Mouse (Mus musculus): ENCODE data around the gene Hsf5.

Hsf5 gene

DNA sequence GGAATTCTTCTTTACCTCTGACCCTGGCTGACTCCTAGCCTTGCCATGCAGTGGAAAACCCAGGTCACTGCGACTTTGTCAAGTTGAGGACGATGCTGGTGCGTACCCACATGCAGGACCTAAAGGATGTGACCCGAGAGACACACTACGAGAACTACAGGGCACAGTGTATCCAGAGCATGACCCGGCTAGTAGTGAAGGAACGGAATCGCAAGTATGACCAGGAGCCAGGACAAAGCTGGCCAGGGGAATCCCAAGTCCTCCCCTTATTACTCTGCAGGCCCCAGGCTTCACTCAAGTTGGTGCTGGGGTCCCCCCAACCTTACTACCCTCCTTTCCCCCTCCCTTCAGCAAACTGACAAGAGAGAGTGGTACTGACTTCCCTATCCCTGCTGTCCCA lies 27.4 kb upstream of the Hsf5 start:
- no peak for DNase-seq (ENCODE audit: low read depth in 1 of 2, low spot score in 2 of 2)

DNA sequence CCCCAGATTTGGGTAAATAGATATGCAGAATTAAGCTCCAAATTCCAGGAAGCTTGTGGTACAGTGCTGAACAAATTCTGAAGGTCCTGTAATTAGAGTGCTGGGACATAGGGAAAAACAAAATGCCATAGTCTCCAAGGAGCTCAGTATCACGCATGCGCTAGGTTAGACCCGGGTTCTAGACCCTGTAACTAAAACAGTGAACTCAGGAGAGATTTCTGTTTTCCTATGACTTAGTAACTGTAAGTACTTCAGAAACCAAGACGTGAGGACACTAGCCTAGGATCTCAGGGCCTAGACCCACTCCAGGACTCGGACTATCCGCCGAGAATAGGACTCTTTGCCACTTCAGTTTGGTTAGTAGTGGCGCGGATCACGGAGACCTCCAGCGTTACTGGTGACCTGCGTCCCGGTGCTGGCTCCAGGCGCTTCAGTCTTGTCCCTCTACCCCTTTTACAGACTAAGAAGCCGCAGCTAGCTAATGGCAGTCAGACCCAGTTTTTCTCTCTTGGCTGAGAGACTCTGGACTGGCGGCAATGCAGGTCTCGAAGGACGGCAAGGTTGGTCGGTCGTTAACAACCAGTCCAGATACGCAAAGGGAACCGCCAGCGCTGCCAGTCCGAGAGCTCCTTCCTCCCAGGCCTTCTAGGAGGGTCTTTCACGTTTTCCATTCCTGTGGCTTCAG lies 26.0 kb upstream of the Hsf5 start:
- DNase-seq (ENCODE audit: low read depth in 1 of 2, low spot score in 2 of 2) = peak in 1 of 2 experiments; percentile 33

DNA sequence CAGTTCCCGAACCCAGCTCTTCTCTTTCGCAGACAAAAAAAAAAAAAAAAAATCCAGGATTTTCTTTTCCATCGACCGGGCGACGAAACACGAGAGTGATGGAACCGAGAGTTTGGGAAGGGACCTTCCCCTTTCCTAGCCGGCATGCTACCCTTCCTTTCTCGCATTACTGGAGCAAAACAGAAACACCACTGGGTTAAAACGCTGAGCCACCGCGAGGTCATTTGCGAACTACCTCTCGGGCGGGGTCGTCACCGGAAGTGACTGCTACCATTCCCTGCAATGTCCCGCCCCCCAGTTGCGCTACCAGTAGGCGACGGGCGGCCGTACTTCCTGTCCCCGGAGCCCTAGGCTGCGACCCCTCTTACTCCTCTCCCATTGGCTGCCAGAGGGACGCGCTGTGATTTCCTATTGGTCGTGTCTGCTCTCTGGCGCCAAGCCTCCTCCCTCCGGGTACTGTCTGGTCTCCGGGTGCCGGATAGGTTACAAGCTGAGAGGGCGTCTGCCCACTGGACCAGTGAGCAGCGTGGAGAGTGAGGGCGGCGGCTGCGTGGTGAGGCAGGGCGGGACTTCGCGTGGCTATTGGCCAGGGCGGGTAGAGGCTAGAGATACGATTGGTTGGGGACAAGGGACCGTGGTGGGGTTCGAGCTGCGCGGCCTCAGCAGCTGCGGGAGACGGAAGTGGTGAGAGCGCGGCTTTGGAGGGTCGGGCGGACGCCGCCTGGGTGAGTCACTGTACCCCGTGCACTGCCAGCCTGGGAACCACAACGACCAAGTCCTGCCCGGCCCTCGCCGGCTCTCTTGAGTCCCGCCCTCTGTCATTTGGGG lies 25.2 kb upstream of the Hsf5 start, which contains the start of gene Mtmr4:
Mtmr4 (plus strand) TSS at position 637 of the 828 bp plus-strand sequence.
- peak; percentile 99 to 100 for DNase-seq (ENCODE audit: low read depth in 1 of 2, low spot score in 2 of 2)

DNA sequence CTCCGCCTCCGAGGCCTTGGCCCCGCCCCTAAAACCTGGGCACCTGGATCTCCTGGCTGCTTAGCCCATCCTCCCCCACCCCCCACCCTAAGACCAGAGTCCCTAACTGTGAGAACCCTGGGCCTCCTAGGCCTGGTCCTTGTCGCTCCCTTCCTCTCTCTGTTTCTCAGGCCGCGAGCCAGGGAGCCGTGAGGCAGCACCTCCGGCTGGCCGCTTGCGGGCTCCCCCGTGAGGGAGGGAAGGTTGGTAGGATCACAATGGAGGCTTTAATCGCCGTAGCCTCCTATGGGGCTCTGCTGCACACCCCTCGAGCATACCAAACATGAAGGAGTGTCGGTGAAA lies 24.6 kb upstream of the Hsf5 start:
- DNase-seq (ENCODE audit: low read depth in 1 of 2, low spot score in 2 of 2) = no peak

DNA sequence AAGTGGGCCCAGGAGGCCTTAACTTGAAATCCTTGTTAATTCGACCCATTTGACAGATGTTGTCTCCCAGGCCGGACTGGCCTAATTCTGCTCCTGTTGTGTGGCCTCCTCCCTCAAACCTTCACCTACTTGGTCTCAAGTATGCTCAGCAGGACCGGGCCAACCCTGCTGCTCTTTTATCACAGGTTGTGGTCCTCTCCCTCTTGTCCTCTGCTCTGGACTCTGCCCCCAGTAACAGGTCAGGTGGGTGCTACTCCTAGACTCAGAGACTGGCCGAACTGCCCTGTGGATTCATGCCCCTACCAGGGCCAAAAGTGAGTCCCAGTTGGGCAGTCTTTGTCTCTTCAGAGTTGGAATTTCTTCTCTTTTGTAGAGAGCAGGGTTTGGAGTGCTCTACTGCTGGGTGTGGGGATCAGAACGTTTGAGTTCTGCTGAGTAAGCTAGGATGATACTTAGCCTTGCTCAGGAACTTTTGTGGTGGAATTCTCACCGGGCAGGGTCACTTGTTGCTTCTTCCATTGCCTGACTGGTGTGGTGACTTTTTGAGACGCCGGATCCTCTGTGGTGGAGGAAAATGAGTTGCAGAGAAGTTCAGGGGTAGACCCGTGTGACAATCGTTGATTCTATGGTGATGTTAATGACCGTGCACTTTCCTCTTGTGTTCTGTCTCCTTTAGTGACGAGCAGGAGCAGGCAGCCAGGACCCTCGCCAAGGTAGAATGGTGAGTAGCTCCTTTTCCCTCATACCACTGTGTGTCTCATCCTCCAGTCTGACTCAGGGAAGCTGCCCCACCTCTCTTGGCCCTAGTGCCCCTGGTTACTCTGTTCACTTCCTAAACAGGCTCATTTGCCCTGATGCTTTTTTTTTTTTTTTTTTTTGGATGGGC lies 24.0 kb upstream of the Hsf5 start:
- DNase-seq (ENCODE audit: low read depth in 1 of 2, low spot score in 2 of 2) = no peak

DNA sequence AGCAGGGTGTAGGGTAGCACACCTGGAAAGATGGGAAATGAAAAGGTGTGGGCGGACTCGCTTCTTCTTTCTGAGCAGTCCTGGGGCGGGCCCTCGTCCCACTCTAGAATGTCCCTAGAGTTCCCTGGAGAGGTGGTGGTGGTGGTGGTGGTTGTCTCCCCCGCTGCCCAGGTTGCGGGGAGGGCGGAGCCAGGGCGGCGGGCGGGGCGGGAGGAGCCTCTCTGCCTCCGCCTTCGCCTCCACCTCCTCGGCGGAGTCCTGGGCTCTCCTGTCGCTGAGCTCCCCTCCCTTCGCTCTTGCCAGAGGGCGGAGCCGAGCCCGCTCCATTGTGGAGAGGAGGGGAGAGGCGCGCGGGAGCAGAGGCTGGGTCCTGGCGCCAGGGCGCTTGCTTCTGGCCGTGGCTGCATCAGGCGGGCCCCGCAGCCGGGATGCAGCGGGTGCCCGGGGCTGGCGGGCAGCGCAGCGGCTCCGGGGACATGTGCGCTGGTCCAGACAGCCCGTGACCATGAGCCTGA lies 21.6 kb upstream of the Hsf5 start:
- peak in 1 of 2 experiments; percentile 27 for DNase-seq (ENCODE audit: low read depth in 1 of 2, low spot score in 2 of 2)

DNA sequence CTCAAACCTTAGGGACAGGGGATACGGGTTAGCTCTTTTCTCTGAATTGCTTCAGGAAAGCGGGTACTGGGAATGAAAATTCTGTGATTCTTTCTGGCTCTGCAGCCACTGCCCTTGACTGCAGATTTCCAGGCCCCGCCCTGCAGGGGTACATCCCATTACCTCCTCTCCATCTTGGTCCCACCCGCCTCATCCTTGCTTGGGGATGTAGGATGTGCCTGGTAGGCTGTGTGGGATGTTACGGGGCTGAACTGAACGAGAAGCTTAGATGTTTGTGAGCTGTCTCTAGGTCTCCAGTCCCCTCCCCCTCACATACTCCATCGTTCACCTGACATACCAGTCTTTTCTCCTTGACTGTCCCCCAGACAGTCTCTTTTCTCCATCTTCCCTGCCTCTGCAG lies 21.0 kb upstream of the Hsf5 start:
- no peak for DNase-seq (ENCODE audit: low read depth in 1 of 2, low spot score in 2 of 2)

DNA sequence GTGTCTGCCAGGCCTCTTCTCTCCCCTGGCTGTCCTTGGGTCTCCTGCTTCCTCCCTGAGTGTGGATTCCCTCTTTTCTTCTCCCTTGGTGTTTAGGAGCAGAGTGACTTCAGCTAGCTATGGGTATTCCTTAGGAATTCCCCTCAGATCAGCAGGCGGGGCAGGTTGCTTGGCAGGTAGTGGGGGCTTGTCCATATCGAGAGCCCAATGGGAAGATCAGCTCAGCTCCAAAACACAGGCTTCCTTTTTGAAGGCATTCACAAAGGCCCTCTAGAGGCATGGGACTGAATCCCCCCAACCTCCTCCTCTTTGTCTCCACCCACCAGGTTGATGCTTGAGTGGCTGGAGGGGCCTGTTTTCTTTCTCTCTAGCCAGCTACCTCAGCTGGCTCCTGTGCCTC lies 20.5 kb upstream of the Hsf5 start:
- DNase-seq (ENCODE audit: low read depth in 1 of 2, low spot score in 2 of 2) = no peak

DNA sequence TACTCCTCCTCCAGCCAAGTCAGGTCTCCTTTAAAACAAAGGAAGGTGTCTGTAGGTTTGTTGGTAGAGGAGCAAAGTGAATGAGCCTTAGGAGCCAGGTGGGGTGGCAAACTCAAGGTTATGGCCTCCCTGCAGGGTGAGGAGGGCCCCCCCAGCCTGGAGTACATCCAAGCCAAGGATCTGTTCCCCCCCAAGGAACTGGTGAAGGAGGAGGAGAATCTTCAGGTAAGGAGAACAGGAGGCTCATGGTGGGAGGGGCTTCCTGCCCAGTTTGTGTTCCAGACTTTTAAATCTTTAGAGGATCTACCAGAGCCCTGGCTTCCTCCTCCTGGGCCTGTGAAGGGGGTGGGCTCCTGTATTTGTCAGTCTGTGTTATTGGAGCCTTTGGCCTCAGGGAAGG lies 19.9 kb upstream of the Hsf5 start:
- no peak for DNase-seq (ENCODE audit: low read depth in 1 of 2, low spot score in 2 of 2)

DNA sequence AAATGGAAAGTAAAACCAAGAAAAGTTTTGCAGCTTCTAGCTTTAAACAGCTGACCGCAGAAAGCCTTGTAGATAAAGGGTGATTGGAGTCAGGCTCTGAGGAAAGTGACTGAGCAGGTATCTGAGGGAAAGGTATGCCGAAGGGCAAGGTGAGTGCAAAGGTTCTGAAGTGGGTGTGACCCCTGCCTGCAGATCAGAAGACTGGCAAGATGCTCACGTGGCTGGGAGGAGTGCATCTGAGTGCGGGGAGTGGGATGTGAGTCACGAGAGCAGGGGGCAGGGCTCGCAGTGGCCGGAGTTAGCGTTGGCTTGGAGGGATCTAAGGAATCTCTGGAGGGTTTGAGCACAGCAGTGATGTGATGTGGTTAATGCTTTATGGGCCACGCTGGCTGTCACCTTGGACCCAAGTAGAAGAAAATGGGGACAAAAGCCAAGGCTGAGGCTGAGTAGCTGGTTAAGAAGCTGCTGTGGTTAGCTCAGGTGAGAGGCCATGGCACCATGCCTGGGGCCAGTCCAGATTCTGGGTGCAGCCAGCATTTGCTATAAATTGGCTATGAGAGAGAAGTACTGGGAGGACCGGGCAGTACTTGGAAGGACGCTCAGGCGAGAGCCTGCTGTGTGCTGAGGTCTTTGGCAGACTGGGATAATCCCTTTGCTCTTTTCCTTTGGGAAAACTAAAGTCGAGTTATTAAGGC lies 17.4 kb upstream of the Hsf5 start:
- DNase-seq (ENCODE audit: low read depth in 1 of 2, low spot score in 2 of 2) = no peak

DNA sequence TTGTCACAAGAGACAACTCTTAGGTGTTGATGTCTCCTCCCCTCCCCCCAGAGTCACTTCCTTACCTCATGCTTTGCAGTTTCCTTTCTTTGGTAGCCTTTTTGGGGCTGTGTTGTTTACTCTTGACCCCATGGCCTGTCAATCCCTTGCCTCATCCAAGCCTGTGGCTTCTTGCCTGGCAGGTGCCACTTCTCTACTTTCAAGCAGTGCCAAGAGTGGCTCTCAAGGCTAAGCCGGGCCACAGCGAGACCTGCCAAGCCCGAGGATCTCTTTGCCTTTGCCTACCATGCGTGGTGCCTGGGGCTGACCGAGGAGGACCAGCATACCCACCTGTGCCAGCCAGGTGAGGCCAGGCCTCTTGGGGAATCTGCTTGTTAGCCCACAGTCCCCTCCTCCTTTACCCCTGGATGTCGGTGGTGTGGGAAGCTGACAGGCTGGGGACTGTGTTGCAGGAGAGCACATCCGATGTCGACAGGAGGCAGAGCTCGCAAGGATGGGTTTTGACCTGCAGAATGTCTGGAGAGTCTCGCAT lies 16.6 kb upstream of the Hsf5 start:
- DNase-seq (ENCODE audit: low read depth in 1 of 2, low spot score in 2 of 2) = no peak

DNA sequence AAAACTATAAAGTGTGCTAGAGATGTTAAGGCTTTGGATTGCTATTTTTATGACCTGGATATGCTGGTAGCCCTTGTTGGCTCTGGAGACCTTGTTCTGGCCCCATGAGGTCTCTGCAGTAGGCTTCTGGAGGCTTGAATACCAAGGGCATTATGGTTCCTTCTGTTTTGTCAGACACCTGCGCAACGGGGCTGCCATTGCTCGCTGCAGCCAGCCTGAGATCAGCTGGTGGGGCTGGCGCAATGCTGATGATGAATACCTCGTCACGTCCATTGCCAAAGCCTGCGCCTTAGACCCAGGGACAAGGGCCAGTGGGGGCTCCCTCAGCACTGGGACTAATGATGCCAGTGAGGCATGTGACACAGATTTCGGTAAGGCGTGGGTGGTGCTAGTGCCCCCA lies 14.7 kb upstream of the Hsf5 start:
- DNase-seq (ENCODE audit: low read depth in 1 of 2, low spot score in 2 of 2) = no peak

DNA sequence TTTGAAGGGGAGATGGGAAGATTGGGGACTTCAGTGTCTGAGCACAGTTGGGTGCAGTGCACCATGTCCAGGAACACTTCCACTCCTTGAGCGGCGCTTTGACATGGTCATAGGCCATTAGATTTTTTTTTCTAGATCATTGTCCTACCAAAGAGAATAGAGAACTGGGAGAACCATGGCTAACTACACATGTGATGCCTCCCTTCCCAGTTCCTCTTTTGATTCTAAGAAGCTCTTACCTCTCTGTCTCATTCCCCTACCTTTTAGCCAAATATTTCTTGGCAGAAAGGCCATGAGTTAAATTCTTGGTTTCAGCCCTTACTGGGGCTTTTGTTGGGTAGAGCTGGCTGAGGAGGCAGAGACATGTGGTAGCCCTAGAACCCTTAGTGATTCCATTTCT lies 13.4 kb upstream of the Hsf5 start:
- no peak for DNase-seq (ENCODE audit: low read depth in 1 of 2, low spot score in 2 of 2)

DNA sequence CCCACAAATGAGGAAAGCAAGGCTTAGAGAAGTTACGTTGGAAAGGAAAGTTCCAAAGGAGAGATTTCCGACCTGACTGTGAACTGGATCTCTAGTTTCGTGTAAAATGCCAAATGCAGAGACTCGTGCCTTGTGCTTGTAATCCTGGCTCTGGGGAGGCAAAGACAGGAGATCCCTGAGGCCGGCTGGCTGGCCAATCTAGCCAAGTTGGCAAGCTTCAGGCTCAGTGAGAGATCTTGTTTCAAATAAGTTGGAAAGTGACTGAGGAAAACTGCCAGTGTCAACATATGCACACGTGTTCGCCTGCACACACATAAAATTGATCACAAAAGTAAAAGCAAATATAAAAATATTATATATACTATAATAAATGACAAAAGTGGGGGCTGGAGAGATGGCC lies 7.7 kb upstream of the Hsf5 start:
- DNase-seq (ENCODE audit: low read depth in 1 of 2, low spot score in 2 of 2) = no peak

DNA sequence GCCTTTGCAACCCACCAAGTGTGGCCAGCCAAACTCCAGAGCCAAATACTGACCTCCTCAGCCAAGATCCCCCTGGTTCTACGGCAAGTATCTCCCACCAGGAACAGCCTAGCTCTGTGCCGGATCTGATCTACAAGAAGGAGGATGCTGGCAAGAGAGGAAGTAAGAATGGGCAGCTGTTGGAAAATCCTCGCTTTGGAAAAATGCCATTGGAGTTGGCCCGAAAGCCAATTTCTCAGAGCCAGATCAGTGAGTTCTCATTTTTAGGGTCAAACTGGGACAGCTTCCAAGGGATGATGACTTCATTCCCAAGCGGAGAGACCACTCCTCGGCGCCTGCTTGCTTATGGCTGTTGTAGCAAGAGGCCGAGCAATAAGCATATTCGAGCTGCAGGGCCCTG lies 5.4 kb upstream of the Hsf5 start:
- DNase-seq (ENCODE audit: low read depth in 1 of 2, low spot score in 2 of 2) = no peak

DNA sequence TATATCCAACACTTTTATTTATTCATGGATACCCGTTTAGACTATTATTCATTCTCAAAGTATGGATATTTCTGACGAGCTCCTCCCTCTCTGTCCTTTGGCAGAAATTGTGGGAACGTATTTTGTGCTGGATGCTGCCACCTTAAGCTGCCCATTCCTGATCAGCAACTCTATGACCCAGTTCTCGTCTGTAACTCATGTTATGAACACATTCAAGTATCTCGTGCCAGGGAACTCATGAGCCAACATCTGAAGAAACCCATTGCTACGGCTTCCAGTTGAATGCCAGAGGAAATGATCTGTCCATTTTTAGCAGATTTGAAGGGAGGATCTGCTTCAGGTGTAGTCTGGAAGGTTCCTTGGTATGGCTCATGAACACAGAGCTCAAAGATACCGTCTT lies 3.0 kb upstream of the Hsf5 start:
- no peak for DNase-seq (ENCODE audit: low read depth in 1 of 2, low spot score in 2 of 2)

DNA sequence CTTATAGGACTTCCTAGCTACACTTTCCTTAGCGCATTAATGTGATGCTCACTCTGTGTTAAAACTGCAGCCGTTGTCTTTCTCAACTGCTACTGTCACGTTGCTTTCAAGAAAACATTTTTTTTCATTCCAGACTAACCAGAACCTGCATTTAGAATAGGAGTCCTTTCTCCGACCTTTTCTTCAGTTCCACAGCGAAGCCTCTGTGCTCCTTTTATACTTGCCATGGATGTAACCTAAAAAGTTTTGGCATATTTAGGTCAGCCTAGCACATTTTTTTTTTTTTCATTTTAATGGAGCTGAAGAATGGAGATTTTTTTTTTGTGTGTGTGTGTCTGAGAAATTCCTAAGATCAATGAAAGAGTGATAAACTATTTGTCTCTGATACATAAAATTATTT lies 1.4 kb upstream of the Hsf5 start:
- DNase-seq (ENCODE audit: low read depth in 1 of 2, low spot score in 2 of 2) = no peak

DNA sequence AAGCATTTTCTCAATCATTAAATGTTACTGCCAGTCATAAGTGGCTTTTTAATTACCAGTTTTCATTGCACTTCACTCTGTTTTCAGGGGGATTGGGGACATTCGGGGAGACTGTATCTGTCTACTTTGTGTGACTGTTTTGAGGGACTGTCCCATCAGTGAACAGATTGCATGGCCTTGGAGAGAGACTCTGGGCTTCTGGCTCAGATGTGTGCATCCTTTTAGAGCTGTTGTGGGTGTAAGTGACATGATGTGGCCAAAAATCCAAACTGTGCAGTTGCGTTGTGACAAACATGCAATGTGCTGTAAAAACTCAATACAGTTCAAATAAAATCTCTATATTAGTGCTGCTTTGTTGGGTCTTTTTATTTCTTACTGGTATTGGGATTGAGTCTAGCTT lies 1.0 kb upstream of the Hsf5 start:
- no peak for DNase-seq (ENCODE audit: low read depth in 1 of 2, low spot score in 2 of 2)

DNA sequence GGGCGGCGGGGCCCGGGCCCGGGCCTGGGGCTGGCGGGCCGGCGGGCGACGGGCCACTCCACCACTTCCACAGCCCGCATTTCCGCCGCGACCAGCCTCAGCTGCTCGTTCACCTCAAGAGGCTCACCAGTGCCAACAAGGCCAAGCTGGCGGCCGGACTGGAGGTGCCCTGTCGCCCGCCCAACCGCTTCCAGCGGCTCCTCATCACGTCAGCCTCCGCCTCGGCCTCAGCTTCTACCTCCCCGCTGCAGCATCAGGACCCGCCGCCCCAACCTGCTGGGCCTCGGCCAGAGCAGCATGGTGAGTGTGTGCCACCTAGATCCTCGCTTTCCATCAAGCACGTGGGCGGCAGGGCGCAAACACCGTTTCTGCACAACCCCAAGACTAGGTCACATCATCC lies 642 bp downstream of the Hsf5 start:
- DNase-seq (ENCODE audit: low read depth in 1 of 2, low spot score in 2 of 2) = no peak

DNA sequence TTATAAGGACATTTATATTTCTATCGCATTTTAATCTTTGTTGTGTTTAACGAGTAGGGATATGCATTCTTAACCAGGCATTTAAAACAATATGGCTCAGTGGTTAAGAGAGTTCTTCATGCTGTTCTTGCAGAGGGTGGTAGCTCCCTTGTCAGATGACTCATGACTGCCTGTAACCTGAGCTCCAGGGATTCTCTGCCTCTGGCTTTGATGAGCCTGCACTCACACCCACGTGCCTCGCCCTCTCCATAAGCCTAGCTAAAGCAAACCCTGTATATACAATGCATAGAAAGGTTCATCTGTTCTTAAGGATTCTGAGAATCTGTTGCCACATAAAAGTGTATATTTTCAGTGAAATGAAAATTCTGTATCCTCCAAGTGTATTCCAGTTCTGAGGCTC lies 6.2 kb downstream of the Hsf5 start:
- DNase-seq (ENCODE audit: low read depth in 1 of 2, low spot score in 2 of 2) = no peak

DNA sequence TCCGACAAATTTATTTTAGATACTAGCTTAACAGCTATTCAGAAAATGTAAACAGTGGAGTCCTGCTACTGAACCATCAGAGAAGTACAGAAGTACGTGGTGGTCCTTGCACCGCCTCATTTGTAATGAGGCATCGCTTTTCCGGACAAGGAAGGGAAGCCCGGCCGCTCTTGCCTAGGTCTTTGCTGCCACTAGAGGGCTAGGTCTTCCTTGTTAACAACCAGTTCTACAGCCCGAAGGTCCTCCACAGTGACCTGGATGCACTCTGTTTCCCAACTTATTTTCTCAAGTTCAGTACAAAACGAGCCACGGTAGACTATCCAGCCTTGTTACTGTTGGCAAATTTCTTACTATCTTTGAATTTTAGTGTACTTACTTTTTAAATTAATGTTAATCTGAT lies 12.9 kb downstream of the Hsf5 start:
- DNase-seq (ENCODE audit: low read depth in 1 of 2, low spot score in 2 of 2) = no peak
